Mouse (Mus musculus) erythroblast, adult 5-6 weeks (primary cell): Measurements from ENCODE around the gene Gnptab. TPM values are rescaled to one million over a fixed set of nuclear protein-coding genes. Genes with fewer than 3 reads are reported as not detected.
"Not testable (repeated sequence)": the region's sequence is repeated elsewhere in the genome, so short reads cannot be mapped to it uniquely, and the experiment has no call there.

Experiments
- ATAC-seq: replicated peaks from 2 replicates; pipeline ENCODE4 v1.8.0; 2016; ENCODE audit warnings: moderate number of reproducible peaks, mild to moderate bottlenecking, moderate TSS enrichment, inconsistent platforms; ENCODE audit not compliant: poor library complexity, low FRiP score, severe bottlenecking
- total RNA-seq, 2 experiments: library from RNA; stranded (forward) in 1 of 2; stranded (reverse) in 1 of 2; fragments of 150-400 nt in 1 of 2; fragments of 200-764, 138-1000 nt in 1 of 2; gene quantifications; 2 replicates each; pipeline versions ENCODE4 v1.2.3 to v1.2.4; 2015 to 2017; ENCODE audit warnings: low replicate concordance in 2 of 2

Gene Gnptab
- total RNA-seq (2015; ENCODE audit: low replicate concordance) = 19.2 and 20.2 TPM in 2 replicates
- total RNA-seq (2017; ENCODE audit: low replicate concordance) = 7.9 and 11.0 TPM in 2 replicates

- ATAC-seq = peak; percentile 82
These were observed at the start of gene Gnptab, which contains the start of gene Dram1 for GRCm38 (mm10) chr10:88379013-88379885. Gene Gnptab, plus strand, starts transcription at chr10:88379132. Gene Dram1, minus strand, starts transcription at chr10:88379080.

DNA sequence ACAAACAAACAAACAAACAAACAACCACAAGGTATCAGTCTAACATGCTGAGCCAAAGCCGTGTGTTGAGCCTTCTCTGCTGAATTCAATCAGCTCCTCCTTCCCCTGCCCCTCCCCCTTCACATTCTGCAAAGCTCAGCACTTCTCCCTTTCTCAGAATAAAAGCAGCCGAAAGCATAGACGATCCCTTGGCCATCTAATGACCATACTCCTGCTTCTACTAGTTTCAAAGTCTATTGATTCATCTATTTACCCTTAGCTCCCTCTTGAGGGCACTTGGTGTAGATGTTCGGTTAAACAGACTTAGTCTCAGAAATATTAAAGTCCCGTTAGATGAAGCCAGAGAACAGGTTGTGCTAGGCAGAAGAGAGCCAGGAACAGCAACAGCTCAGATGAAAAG is 48.2 kb upstream of the Gnptab start:
- ATAC-seq = no peak

- ATAC-seq = no peak
These were observed 38.3 kb upstream of the Gnptab start for GRCm38 (mm10) chr10:88340660-88341059.

- no peak for ATAC-seq
These were observed 37.6 kb upstream of the Gnptab start for GRCm38 (mm10) chr10:88341368-88341767.

DNA sequence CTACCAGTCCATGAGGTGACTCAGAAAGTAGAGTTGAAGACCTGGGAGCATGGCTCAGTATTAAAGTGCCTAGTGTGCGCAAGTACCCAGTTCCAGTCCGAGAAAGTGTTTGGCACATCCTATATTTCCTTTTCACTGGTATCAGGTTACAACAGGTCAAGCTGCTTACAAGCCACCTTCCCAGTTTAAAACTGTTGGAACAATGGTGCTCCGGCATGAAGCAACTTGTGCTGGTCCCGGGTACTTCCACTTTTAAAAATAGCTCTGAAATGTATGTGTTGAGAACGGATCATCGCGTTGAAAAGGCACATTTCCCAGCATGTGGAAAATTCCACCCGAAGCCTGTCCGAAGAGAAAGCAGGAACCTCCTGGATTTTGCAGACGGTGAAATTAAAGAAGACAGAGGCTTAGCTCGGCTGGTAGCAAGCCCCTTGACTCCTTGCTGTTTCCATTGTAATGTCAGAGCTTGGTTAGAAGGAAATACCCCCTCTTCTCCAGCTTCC is 33.0 kb upstream of the Gnptab start:
- ATAC-seq = no peak

DNA sequence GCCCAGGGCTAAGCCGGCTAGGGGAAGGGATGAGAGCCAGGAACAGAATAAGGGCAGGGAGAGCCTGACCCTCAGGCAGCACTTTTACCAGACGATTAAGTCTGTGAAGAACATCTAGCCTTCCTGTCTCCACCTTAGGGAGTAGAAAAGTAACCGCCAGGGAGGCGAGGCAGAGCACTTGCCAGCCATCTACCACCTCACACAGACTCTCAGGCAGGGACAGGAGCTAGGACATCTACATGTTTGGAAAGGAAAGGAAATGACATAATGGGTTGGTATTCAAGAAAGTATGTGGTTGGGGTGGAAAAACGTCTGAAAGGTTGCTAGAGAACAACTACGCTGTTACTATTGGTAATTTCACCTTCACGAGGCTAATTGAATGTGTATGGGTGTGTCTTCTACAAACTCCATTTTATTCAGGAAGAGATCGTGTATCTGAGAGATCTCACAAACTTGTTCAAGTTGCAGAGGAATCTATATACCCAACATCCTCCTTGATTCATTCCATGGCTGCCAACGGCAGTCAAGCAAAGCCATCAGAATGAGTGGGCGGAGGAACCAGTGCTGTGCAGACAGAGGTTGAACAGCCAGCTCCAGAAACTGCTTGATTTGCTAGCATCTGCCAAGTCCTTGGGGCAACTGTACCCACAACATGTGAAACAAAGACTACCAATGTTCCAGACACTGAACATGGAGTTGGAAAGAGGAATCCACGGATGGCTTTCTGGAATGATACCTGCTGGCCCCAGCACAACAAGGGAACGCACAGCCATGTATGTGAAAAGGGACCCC is 32.3 kb upstream of the Gnptab start:
- ATAC-seq = no peak

- ATAC-seq = no peak
These were observed 29.1 kb upstream of the Gnptab start for GRCm38 (mm10) chr10:88349800-88350199.

DNA sequence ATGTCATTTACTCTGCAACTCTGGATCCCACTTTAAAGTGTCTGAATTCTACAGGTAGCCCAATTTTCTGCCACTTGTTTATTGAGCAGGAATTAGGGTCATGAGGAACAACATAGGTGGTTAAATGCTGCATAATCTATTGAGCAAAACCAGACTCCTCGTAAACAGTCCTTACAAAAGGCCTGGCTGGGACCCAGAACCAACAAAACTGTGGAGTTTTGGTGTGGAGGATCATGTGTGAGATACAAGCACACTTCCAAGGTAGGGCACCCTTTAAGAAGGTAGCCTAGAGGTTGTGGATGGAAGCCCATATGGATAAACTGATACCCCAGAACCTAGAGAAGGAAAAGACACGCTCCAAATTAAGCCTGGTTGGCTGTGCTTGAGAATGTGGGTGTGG is 28.2 kb upstream of the Gnptab start:
- ATAC-seq = no peak

- no peak for ATAC-seq
These were observed 27.4 kb upstream of the Gnptab start for GRCm38 (mm10) chr10:88351411-88352103.

DNA sequence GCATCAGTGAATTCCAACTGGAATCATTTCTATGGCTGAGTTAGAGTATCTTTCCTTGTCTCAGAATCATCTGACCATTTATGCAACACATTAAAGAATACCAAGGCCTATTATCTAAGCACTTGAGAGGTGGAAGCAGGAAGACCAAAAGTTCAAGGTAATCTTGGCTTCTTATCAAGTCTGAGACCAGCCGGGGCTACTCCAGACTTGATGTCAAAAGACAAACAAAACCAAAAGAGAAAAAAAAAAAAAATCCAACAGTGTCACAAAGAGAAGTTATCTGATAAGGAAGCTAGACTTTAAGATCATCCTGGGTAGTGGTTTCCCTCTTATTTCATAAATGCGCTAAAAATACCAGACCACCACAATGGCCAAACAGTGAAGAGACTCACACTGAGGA is 26.4 kb upstream of the Gnptab start:
- no peak for ATAC-seq

DNA sequence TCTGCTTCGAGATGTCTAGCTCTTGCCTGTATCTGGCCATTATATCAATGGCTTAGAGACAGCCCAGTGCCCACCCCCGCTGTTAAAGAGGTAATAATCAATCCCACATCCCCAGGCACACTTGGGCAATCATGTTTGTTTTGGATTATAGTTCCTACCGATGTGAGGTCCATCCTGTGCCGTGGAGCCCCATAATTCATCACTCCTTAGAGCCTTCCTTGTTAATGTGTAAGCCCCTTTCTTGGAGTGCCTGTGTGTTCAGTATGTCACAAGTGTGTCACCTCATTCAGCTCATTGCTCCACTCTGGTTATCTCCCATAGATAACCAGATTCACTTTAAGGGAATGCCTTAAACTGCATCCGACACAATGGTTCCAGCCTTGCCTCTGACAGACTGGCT is 24.3 kb upstream of the Gnptab start:
- no peak for ATAC-seq

DNA sequence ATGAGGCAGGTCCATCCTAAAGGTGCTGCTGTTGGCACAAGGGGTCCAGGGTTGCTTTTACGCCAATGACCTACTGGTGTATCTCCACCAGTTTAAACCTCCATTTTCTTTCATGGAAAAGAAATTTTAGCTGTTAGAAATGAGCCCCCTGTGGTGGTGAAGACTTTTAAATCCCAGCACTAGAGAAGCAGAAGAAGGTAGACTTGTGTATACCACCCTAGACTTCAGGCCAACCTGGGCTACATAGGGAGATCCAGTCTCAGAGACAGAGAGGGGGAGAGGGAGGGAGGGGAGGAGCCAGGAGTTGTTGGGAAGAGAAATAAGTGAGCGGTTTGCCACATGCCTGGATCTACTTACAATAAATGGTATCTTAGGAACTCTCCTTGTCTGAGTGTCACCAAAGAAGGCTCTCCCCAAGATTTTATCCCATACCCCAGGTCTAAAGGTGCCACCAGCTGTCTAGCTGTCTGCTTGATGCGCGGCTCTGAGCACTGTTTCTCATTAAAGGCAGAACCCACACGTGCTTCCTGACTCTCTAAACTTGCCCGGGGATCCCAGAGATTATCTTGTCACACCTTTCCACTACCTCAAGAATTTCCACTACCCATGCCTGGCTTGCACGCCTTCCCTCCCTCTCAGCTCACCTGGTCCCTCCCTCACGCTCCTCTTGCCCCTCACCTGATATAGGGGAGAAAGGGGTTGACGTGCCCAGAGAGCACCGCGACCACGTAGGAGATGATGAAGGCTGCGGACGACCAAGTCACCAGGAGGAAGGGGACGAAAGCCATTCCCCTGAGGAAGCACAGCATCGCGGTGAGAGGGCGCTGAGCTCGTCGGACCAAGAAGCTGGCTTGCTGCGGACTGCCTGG is 22.6 kb upstream of the Gnptab start:
- no peak for ATAC-seq

DNA sequence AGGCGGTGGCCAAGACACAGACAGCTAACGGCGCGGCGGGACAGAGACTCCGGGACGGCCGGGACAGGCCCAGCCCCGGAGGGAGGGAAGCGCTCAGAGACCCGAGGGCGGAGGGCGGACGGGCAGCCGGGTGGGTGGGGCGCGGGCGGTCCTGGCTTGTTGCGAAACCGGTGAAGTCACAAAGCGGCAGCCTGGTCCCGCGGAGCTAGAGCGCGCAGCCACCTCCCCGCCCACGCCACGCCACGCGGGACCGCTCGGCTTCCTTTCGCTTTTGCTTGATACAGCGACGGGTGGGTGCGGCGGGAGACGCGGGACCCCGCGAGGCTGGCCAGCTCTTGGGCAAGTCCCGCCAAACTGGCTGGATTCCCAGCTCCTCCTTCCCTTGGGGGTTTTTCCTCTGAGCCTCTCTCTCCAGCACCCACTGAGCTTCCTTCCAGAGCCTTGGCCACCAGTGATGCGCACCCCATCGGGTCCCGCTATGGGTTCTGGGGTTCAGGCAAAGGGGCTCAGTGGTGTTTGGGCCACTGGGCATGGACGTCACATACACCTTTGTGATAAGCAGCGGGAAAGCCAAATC is 21.9 kb upstream of the Gnptab start:
- ATAC-seq = no peak

- no peak for ATAC-seq
These were observed 16.7 kb upstream of the Gnptab start for GRCm38 (mm10) chr10:88362218-88362617.

GRCm38 (mm10) chr10:88364221-88364620 is 14.7 kb upstream of the Gnptab start:
- ATAC-seq = no peak

DNA sequence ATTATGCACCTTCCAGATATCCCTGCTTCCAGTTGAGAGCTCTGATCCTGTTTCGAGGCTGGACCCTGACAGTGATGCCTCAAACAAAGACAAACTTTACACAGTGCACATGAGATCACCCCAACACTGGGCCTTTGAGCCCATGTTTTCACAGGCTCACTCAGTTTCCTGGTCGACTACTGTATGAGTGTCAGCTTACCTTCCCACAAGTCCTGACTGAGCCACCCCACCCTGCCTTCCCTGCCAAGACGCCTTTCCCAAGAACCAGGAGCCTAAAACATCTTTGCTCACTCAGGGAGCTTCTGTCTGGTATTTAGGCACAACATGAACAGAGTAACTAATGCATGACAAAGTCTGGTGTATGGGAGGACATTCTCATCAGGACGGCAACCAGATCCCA is 9.7 kb upstream of the Gnptab start:
- ATAC-seq = no peak

- no peak for ATAC-seq
These were observed 7.1 kb upstream of the Gnptab start for GRCm38 (mm10) chr10:88371793-88372192.

- ATAC-seq = no peak
These were observed 6.5 kb upstream of the Gnptab start for GRCm38 (mm10) chr10:88372436-88372835.

- ATAC-seq = not testable (repeated sequence)
These were observed 6.0 kb upstream of the Gnptab start for GRCm38 (mm10) chr10:88372945-88373344.
